ENCODE assay signal across 10 mouse cellular contexts in the genomic region with DNA sequence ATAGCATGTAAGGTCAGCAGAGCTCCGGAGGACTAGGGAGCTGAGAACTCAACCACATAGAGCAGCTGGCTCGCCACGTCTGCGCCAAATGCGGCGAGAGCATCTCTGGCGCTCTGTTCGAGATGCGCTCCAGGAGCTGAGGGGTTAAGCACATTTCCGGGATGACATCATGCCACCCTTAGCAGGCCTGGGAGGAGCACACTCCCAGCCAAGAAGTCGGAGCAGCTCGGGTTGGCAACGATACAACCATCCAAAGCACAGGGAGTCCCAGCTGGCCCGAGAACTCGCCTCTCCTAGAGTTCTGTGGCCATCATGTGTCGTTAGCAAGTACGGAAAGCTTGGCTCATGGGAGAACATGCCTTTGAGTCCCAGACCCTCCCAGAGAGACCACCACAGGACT. TPM values are rescaled to one million over a fixed set of nuclear protein-coding genes. Genes with fewer than 3 reads are reported as not detected.
A peak's percentile ranks its signal among the peaks of the same experiment; 100 is the strongest.
DNase-seq lines count a peak whose midpoint lies in the region; ATAC-seq lines count a peak whose summit lies in the region.
"Had no signal": no experiment of that assay in that cellular context is flagged by ENCODE, and none has a peak within 500 bp of the region (broad histone marks: within the 10 kb centered on the region; RNA-seq: fewer than 3 reads in every experiment).

No protein-coding gene starts in this region.

- no peaks in the 10 kb centered on the region for H3K27me3 ChIP-seq in kidney, embryonic 14.5 days (ENCODE audit: control insufficient read depth, insufficient read depth, low read length)
- H3K27me3 ChIP-seq in embryonic facial prominence, embryonic 15.5 days: peaks cover 2% of the 10 kb centered on the region; the same call in 1 of the 2 replicates
- no peaks in the 10 kb centered on the region for H3K27me3 ChIP-seq in heart, embryonic 16.5 days (ENCODE audit: control insufficient read depth, insufficient read depth, low read length)
- H3K27me3 ChIP-seq: neural tube, embryonic 13.5 days had no signal

- peaks cover 10% of the 10 kb centered on the region; the same call in 1 of the 2 replicates for H3K4me1 ChIP-seq in kidney, embryonic 14.5 days (ENCODE audit: control insufficient read depth, insufficient read depth, low read length)
- H3K4me1 ChIP-seq in embryonic facial prominence, embryonic 15.5 days: peaks cover 55% of the 10 kb centered on the region
- peaks cover 71% of the 10 kb centered on the region for H3K4me1 ChIP-seq in heart, embryonic 16.5 days (ENCODE audit: control insufficient read depth, insufficient read depth, low read length)

- H3K36me3 ChIP-seq in kidney, embryonic 14.5 days (ENCODE audit: control insufficient read depth, insufficient read depth, low read length): no peaks in the 10 kb centered on the region
- no peaks in the 10 kb centered on the region for H3K36me3 ChIP-seq in embryonic facial prominence, embryonic 15.5 days
- peaks cover 9% of the 10 kb centered on the region for H3K36me3 ChIP-seq in heart, embryonic 16.5 days (ENCODE audit: control insufficient read depth, insufficient read depth)
- H3K36me3 ChIP-seq: embryonic facial prominence, embryonic 12.5 days; neural tube, embryonic 13.5 days had no signal

- H3K4me3 ChIP-seq in kidney, embryonic 14.5 days (ENCODE audit: low read length): no peak overlapping the region
- H3K4me3 ChIP-seq in embryonic facial prominence, embryonic 15.5 days (replicated peaks): no peak overlapping the region
- H3K4me3 ChIP-seq in heart, embryonic 16.5 days (ENCODE audit: low read length): no peak overlapping the region
- H3K4me3 ChIP-seq: embryonic facial prominence, embryonic 12.5 days; left cerebral cortex, adult 2 months; neural tube, embryonic 13.5 days had no signal

- no peaks in the 10 kb centered on the region for H3K9me3 ChIP-seq in kidney, embryonic 14.5 days (ENCODE audit: control insufficient read depth, low read length)
- H3K9me3 ChIP-seq in embryonic facial prominence, embryonic 15.5 days (replicated peaks): no peaks in the 10 kb centered on the region
- no peaks in the 10 kb centered on the region for H3K9me3 ChIP-seq in heart, embryonic 16.5 days (replicated peaks; ENCODE audit: control insufficient read depth, low read length)
- H3K9me3 ChIP-seq: embryonic facial prominence, embryonic 12.5 days; neural tube, embryonic 13.5 days had no signal

- 71% methylated on average over 17 of the region's 17 CpGs for WGBS in kidney, embryonic 14.5 days
- WGBS in embryonic facial prominence, embryonic 15.5 days: 51% methylated on average over 17 of the region's 17 CpGs
- 41% methylated on average over 17 of the region's 17 CpGs for WGBS in heart, embryonic 16.5 days

- no peak overlapping the region for H3K9ac ChIP-seq in kidney, embryonic 14.5 days (ENCODE audit: low read depth, low read length)
- no peak overlapping the region for H3K9ac ChIP-seq in embryonic facial prominence, embryonic 15.5 days
- no peak overlapping the region for H3K9ac ChIP-seq in heart, embryonic 16.5 days (ENCODE audit: low read length)
- H3K9ac ChIP-seq: embryonic facial prominence, embryonic 12.5 days; neural tube, embryonic 13.5 days had no signal

- H3K27ac ChIP-seq in kidney, embryonic 14.5 days (ENCODE audit: low read depth, low read length): no peak overlapping the region
- H3K27ac ChIP-seq in embryonic facial prominence, embryonic 15.5 days (replicated peaks): peak overlapping the region; percentile 71
- H3K27ac ChIP-seq in heart, embryonic 16.5 days (ENCODE audit: low read length): peak overlapping the region; percentile 71
- H3K27ac ChIP-seq: embryonic facial prominence, embryonic 12.5 days; left cerebral cortex, adult 2 months; neural tube, embryonic 13.5 days had no signal

- H3K4me2 ChIP-seq in kidney, embryonic 14.5 days (replicated peaks; ENCODE audit: low read depth, low read length): no peak overlapping the region
- H3K4me2 ChIP-seq in embryonic facial prominence, embryonic 15.5 days (replicated peaks): no peak overlapping the region
- no peak overlapping the region for H3K4me2 ChIP-seq in heart, embryonic 16.5 days (ENCODE audit: low read depth, low read length)
- H3K4me2 ChIP-seq: embryonic facial prominence, embryonic 12.5 days; neural tube, embryonic 13.5 days had no signal

- no peak for ATAC-seq in kidney, embryonic 14.5 days (ENCODE audit: low FRiP score, low TSS enrichment)
- peak; percentile 34; the same call in 1 of the 2 replicates for ATAC-seq in embryonic facial prominence, embryonic 15.5 days (ENCODE audit: insufficient number of reproducible peaks, low FRiP score, low TSS enrichment, low read depth)
- peak; percentile 28 for ATAC-seq in heart, embryonic 16.5 days (replicated peaks; ENCODE audit: extremely low read depth, insufficient read depth, low FRiP score)

- peak; percentile 60 for DNase-seq in kidney, postnatal 14 days
- peak; percentile 90 for DNase-seq in skeletal muscle tissue, adult 2 months (ENCODE audit: low read depth, low spot score)
- DNase-seq in embryo, embryonic 11 days: no peak
- no peak for DNase-seq in liver

RNA-seq across cellular contexts. Expression of a gene that starts 22.8 kb away (rescaled TPM):
- 0.24 and 0.31 TPM in 2 replicates for polyA plus RNA-seq in kidney, embryonic 14.5 days (2014; fragmentation: Nextera tagmentation; extraction: Ambion mirVana)
- 25.9 and 33.6 TPM in 2 replicates for polyA plus RNA-seq in embryonic facial prominence, embryonic 15.5 days (2015; fragmentation: Nextera tagmentation; extraction: Ambion mirVana)
- 356 and 369 TPM in 2 replicates for polyA plus RNA-seq in heart, embryonic 16.5 days (2015; fragmentation: Nextera tagmentation; extraction: Ambion mirVana)

RNA-seq across cellular contexts. Expression of a gene that starts 34.2 kb away (rescaled TPM):
- polyA plus RNA-seq in kidney, embryonic 14.5 days (2014; fragmentation: Nextera tagmentation; extraction: Ambion mirVana): 0.09 and 0.20 TPM in 2 replicates
- 0.45 and 0.46 TPM in 2 replicates for polyA plus RNA-seq in embryonic facial prominence, embryonic 15.5 days (2015; fragmentation: Nextera tagmentation; extraction: Ambion mirVana)
- 6.8 and 8.5 TPM in 2 replicates for polyA plus RNA-seq in heart, embryonic 16.5 days (2015; fragmentation: Nextera tagmentation; extraction: Ambion mirVana)
- polyA plus RNA-seq: neural tube, embryonic 13.5 days had no signal

RNA-seq across cellular contexts. Expression of a gene that starts 43.1 kb away (rescaled TPM):
- polyA plus RNA-seq in kidney, embryonic 14.5 days (2014; fragmentation: Nextera tagmentation; extraction: Ambion mirVana): not detected in 2 replicates
- polyA plus RNA-seq in embryonic facial prominence, embryonic 15.5 days (2015; fragmentation: Nextera tagmentation; extraction: Ambion mirVana): not detected in 2 replicates
- polyA plus RNA-seq in heart, embryonic 16.5 days (2015; fragmentation: Nextera tagmentation; extraction: Ambion mirVana): not detected in 2 replicates
- polyA plus RNA-seq: embryonic facial prominence, embryonic 12.5 days; neural tube, embryonic 13.5 days had no signal

Comparison
In these comparisons a context has a peak if more than half of its experiments do, and no peak if none do; other contexts are left out.
1. DNase-seq: peak in kidney, postnatal 14 days (single experiment) and skeletal muscle tissue, adult 2 months (single experiment); none in embryo, embryonic 11 days (single experiment) and liver (single experiment).
2. RNA of a gene that starts 22.8 kb away (polyA plus RNA-seq): 356 to 369 TPM in heart, embryonic 16.5 days and 25.9 to 33.6 TPM in embryonic facial prominence, embryonic 15.5 days; 0.24 to 0.31 TPM in kidney, embryonic 14.5 days; every median in the first group is over 10 times any median in the second.